Mouse (Mus musculus) layer of hippocampus, postnatal 14 days (tissue): ENCODE data around the gene Dclk1. TPM values are rescaled to one million over a fixed set of nuclear protein-coding genes. Genes with fewer than 3 reads are reported as not detected.

ENCODE experiments used
- DNase-seq, 2 experiments: peaks; one replicate each; pipeline ENCODE4 v3.0.0; 2021 to 2022; ENCODE audit warnings: low spot score in 2 of 2, mixed read lengths in 1 of 2
- total RNA-seq, 2 experiments: library from RNA; stranded (reverse); gene quantifications; 2 replicates each; pipeline ENCODE4 v1.2.3; 2021

Dclk1 gene
- total RNA-seq, 2 experiments from 2014 or later: 580 to 665 TPM

- DNase-seq: no peak
Observed at GRCm38 (mm10) chr3:55495231-55495630, 253.1 kb downstream of the Dclk1 start.

- no peak for DNase-seq
Observed at GRCm38 (mm10) chr3:55495866-55496265, 253.7 kb downstream of the Dclk1 start.

GRCm38 (mm10) chr3:55496462-55496941, 254.3 kb downstream of the Dclk1 start:
- DNase-seq: no peak

- no peak for DNase-seq
Observed at GRCm38 (mm10) chr3:55499298-55499697, 257.1 kb downstream of the Dclk1 start.

- no peak for DNase-seq
Observed at GRCm38 (mm10) chr3:55510198-55510597, 268.0 kb downstream of the Dclk1 start.

- DNase-seq: no peak
Observed at GRCm38 (mm10) chr3:55511658-55512057, 269.5 kb downstream of the Dclk1 start.

GRCm38 (mm10) chr3:55515966-55516365, 273.8 kb downstream of the Dclk1 start:
- DNase-seq: no peak

GRCm38 (mm10) chr3:55517454-55518014, 275.4 kb downstream of the Dclk1 start:
- DNase-seq: no peak

GRCm38 (mm10) chr3:55520240-55521180, 278.3 kb downstream of the Dclk1 start:
- peak; percentile 62 to 87 for DNase-seq

GRCm38 (mm10) chr3:55521776-55522175, 279.6 kb downstream of the Dclk1 start:
- DNase-seq: peak in 1 of 2 experiments; percentile 69

GRCm38 (mm10) chr3:55523224-55523623, 281.1 kb downstream of the Dclk1 start:
- no peak for DNase-seq

GRCm38 (mm10) chr3:55523735-55524477, 281.7 kb downstream of the Dclk1 start:
- no peak for DNase-seq

GRCm38 (mm10) chr3:55524491-55525195, 282.5 kb downstream of the Dclk1 start:
- DNase-seq: no peak

GRCm38 (mm10) chr3:55526470-55526869, 284.3 kb downstream of the Dclk1 start:
- no peak for DNase-seq

GRCm38 (mm10) chr3:55527566-55527965, 285.4 kb downstream of the Dclk1 start:
- no peak for DNase-seq

- no peak for DNase-seq
Observed at GRCm38 (mm10) chr3:55528012-55528411, 285.8 kb downstream of the Dclk1 start.

GRCm38 (mm10) chr3:55529414-55529813, 287.2 kb downstream of the Dclk1 start:
- no peak for DNase-seq

- DNase-seq: no peak
Observed at GRCm38 (mm10) chr3:55531204-55532044, 289.3 kb downstream of the Dclk1 start.

GRCm38 (mm10) chr3:55532175-55532973, 290.2 kb downstream of the Dclk1 start:
- no peak for DNase-seq
